ENCODE assay signal across 24 mouse cellular contexts in genomic region chr15:80483041-80483705, GRCm38 (mm10).
DNase-seq lines count a peak whose midpoint lies in the region; ATAC-seq and TF ChIP-seq lines count a peak whose summit lies in the region.
"Had no signal": no experiment of that assay in that cellular context is flagged by ENCODE, and none has a peak within 500 bp of the region (broad histone marks: within the 10 kb centered on the region; RNA-seq: fewer than 3 reads in every experiment).

No protein-coding gene starts in this region.

- no peak overlapping the region for H3K9ac ChIP-seq in hindbrain, postnatal 0 days (replicated peaks; ENCODE audit: low read length)
- H3K9ac ChIP-seq in hindbrain, embryonic 11.5 days (ENCODE audit: low read depth, low read length), result no peak overlapping the region
- H3K9ac ChIP-seq: heart, embryonic 13.5 days; hindbrain, embryonic 12.5 days had no signal

- H3K4me2 ChIP-seq in hindbrain, postnatal 0 days (ENCODE audit: low read depth, low read length), result no peak overlapping the region
- no peak overlapping the region for H3K4me2 ChIP-seq in hindbrain, embryonic 11.5 days (replicated peaks; ENCODE audit: low read depth, low read length)
- H3K4me2 ChIP-seq: heart, embryonic 13.5 days; hindbrain, embryonic 12.5 days had no signal

- no peak for TF ChIP-seq CTCF in hindbrain, postnatal 0 days (IDR thresholded peaks at IDR 0.05; ENCODE audit: low read depth)

- no peaks in the 10 kb centered on the region for H3K9me3 ChIP-seq in hindbrain, postnatal 0 days (ENCODE audit: low read length)
- H3K9me3 ChIP-seq in hindbrain, embryonic 11.5 days (ENCODE audit: control insufficient read depth, low read length), result no peaks in the 10 kb centered on the region
- H3K9me3 ChIP-seq: heart, embryonic 13.5 days; hindbrain, embryonic 12.5 days; limb, embryonic 10.5 days had no signal

- no peaks in the 10 kb centered on the region for H3K27me3 ChIP-seq in hindbrain, postnatal 0 days (ENCODE audit: insufficient read depth, low read length)
- H3K27me3 ChIP-seq in hindbrain, embryonic 11.5 days (ENCODE audit: control insufficient read depth, insufficient read depth, low read length), result no peaks in the 10 kb centered on the region
- H3K27me3 ChIP-seq: hindbrain, embryonic 12.5 days had no signal

- no peaks in the 10 kb centered on the region for H3K36me3 ChIP-seq in hindbrain, postnatal 0 days (ENCODE audit: insufficient read depth, low read length)
- no peaks in the 10 kb centered on the region for H3K36me3 ChIP-seq in hindbrain, embryonic 11.5 days (ENCODE audit: control insufficient read depth, insufficient read depth, low read length)
- H3K36me3 ChIP-seq: heart, embryonic 13.5 days; hindbrain, embryonic 12.5 days; limb, embryonic 10.5 days had no signal

- ATAC-seq in hindbrain, postnatal 0 days, result peak; percentile 35; the same call in 1 of the 2 replicates
- no peak for ATAC-seq in hindbrain, embryonic 11.5 days (ENCODE audit: low FRiP score)

- DNase-seq in cerebellum, postnatal 10 days, result peak; percentile 69 to 71
- no peak for DNase-seq in cerebellum, adult 11 months
- DNase-seq in hindbrain, postnatal 0 days (ENCODE audit: low spot score), result peak; percentile 49
- DNase-seq in hindbrain, embryonic 11.5 days (ENCODE audit: low spot score), result no peak
- DNase-seq in retina, postnatal 1 day, result peak; percentile 56
- no peak for DNase-seq in retina, embryonic 14.5 days (ENCODE audit: low spot score)
- no peak for DNase-seq in urinary bladder, adult 2 months (ENCODE audit: low spot score)
- DNase-seq in heart, adult 8-10 months (ENCODE audit: low spot score), result no peak
- DNase-seq: adrenal gland, postnatal 36 days; cerebellum, adult 11-12 months; cerebellum, postnatal 25 days; embryo, embryonic 11 days; gastrocnemius, postnatal 25 days; heart, adult 18-20 months; heart, postnatal 14 days; kidney, adult 8-10 months; kidney, postnatal 10 days; liver; lung, postnatal 10 days; right cerebral cortex, postnatal 14 days; spleen, adult 18-20 months had no signal

- H3K4me1 ChIP-seq in hindbrain, postnatal 0 days (ENCODE audit: insufficient read depth, low read length), result no peaks in the 10 kb centered on the region
- no peaks in the 10 kb centered on the region for H3K4me1 ChIP-seq in hindbrain, embryonic 11.5 days (replicated peaks; ENCODE audit: control insufficient read depth, insufficient read depth, low read length)

- 47% methylated on average over 9 of the region's 9 CpGs for WGBS in hindbrain, postnatal 0 days
- 74% methylated on average over 9 of the region's 9 CpGs for WGBS in hindbrain, embryonic 11.5 days

- H3K4me3 ChIP-seq in hindbrain, postnatal 0 days (ENCODE audit: low read length), result no peak overlapping the region
- H3K4me3 ChIP-seq in hindbrain, embryonic 11.5 days (ENCODE audit: low read depth, low read length), result no peak overlapping the region
- H3K4me3 ChIP-seq: heart, embryonic 13.5 days; hindbrain, embryonic 12.5 days; limb, embryonic 10.5 days had no signal

- H3K27ac ChIP-seq in hindbrain, postnatal 0 days, result no peak overlapping the region; the same call in 1 of the 2 replicates
- no peak overlapping the region for H3K27ac ChIP-seq in hindbrain, embryonic 11.5 days (ENCODE audit: low read depth, low read length)
- H3K27ac ChIP-seq: heart, embryonic 13.5 days; hindbrain, embryonic 12.5 days; limb, embryonic 10.5 days had no signal

Comparison
In these comparisons a context has a peak if more than half of its experiments do, and no peak if none do; other contexts are left out.
1. DNase-seq: peak in cerebellum, postnatal 10 days (2 of 2), hindbrain, postnatal 0 days (single experiment) and retina, postnatal 1 day (single experiment); none in cerebellum, adult 11 months (single experiment), hindbrain, embryonic 11.5 days (single experiment), retina, embryonic 14.5 days (single experiment), urinary bladder, adult 2 months (single experiment) and heart, adult 8-10 months (single experiment).